Mouse (Mus musculus): ENCODE measurements around the gene Kctd13.

Gene Kctd13

DNA sequence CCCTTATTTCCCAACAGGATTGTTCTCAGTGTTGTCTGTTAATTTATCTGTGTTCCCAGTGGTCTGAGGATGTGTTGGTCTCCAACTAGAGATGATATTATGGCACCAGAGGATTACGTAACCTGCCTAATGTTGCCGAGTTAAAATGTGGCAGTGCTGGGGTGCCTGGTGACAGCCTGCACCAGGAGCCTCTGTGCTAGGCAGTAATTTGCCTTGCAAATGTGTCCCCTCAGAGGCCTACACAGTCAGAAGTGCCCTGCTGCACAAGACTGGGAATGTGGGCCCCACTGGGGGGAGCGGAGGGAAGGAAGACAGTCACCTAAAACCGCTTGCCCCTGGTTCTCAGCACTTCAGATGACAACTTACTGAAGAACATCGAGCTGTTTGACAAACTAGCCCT lies 13.1 kb downstream of the Kctd13 start:
- in situ Hi-C loops (cut with MboI, MseI), result no loop called here

DNA sequence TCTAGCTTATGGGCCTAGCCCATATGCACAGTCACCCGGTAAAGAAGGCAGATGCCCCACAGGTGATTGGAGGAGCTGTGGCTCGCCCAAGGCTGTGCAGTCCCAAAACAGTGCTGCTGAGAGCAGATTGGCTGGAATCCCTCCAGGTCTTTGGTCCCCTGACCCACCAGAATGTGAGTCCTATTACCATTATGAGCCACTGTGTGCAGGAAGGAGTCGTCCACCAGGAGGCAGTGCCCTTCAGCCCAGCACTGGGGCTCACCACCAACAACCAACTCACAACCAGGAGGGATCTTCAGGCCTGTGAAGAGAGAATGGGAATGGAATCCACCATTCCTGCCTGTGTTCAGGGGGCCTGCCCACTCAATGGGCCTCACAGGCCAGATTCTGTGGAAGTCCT lies 17.9 kb downstream of the Kctd13 start:
- in situ Hi-C loops (cut with MboI, MseI), result no loop called here

DNA sequence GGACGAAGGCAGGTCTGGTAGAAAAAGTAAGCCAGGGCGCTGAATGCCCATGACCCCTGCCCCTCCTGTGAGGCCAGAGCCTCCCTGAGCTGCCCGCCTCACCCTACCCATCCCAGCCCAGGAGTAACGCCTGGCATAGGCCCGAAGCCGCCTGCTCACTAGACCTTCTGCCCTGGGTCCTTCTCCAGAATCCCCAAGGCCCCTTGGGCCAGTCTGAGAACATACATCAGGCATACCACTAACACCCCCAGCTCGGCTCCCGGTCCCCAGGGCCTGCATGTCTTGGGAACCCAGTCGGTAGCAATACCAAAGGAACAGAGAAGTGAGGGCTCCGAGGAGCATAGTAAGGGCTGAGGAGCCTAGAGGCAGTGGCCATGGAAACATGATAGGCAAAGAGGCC lies 19.9 kb downstream of the Kctd13 start:
- in situ Hi-C loops (cut with MboI, MseI), result no loop called here

DNA sequence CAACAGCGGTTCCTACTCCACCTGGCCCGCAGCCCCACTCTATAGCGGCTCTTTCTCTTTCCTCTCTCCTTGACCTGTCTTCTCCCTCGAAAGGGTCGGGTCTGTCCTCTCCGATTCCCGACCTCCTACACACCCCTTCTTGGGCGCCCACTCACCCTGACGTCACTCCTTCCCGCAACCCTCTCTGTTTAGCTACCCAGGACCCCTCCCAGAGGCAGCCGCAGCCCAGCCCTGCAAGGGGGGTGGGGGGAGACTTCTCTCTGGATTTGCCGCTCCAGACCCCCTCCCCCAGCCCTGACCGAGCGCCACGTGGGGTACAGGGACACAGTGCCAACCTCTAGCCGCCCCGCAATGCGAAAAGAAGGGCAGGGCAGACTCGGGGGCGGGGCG lies 20.7 kb downstream of the Kctd13 start, which contains the start of gene Asphd1:
Gene Asphd1, minus strand, starts transcription at position 180 of the 390 bp plus-strand sequence.
- in situ Hi-C loops (cut with MboI, MseI), result no loop called here

DNA sequence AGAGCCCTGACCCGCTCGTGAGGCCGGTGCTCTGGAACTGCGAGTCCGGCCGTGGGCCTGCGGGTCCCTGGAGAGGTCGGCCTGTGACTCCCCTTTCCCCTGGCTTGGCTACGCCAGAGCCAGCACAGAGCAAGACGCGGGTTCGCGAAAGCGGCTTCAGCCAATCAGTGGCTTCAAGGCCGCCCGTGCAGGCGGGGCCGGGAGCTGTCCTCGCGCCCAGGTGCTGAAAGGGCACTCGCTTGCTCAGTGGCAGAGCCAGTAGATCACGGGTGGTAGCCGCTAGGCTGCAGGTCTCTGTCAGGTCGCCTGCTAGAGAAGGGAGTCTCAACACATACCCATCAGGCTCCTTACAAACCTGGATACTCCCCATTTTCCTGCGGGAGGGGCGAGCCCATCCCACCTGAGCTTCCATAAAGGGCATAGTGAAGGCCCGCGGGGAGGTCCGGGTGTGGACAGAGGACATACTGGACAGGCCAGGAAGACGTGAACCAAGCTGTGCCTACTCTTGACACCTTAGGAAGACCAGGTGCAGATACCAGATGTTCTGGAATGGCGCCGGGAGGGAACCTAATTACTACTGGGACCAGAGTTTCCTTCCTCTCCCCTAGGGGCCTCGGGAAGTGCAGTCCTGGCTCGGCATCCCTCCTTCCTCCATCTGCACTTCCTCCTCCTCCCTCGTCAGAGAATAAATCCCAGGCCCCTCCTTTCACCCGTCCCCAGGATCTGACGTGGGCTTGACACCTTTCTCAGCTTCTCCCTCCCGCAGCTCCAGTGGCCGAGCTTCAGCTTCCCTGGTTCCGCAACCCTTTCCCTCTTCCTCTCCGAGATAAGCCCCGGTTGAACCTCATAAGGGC lies 21.3 kb downstream of the Kctd13 start, which contains the start of gene Sez6l2:
Gene Sez6l2, plus strand, starts transcription at position 771 of the 854 bp plus-strand sequence.
- in situ Hi-C loops (cut with MboI, MseI), result no loop called here

GRCm38 (mm10) chr7:126950647-126951615 lies 22.3 kb downstream of the Kctd13 start:
- in situ Hi-C loops (cut with MboI, MseI), result no loop called here

DNA sequence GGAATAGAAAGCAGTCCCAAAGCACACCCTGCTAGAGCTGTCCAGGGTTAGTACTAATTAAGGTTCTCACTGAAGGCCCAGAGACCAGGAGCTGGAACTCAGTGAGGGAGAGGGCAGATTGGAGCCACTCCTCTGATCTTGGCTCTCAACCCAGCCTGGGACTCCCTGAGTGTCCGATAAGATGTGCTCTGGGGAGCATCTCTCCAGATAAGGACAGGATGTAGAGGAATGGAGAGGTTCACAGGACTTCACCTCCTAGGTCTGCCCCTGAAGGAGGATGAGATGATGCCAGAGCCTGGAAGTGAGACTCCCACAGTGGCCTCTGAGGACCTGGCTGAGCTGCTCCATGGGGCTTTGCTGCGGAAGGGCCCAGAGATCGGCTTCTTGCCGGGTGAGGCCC lies 23.1 kb downstream of the Kctd13 start:
- in situ Hi-C loops (cut with MboI, MseI), result no loop called here

DNA sequence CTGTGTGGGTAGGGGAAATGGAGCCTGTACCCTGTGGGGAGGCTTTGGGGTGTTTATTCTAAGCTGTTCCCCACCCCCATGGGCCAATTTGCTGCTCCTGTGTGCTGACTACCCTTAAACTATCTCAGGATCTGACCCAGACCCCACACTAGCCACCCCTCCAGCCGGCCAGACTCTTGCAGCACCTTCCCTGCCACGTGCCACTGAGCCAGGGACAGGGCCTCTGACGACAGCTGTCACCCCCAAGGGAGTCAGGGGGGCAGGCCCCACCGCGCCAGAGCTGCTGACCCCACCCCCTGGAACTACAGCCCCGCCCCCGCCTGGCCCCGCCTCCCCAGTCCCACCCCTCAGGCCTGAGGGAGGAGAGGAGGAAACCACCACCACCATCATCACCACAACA lies 24.0 kb downstream of the Kctd13 start:
- in situ Hi-C loops (cut with MboI, MseI), result no loop called here

GRCm38 (mm10) chr7:126955125-126955524 lies 26.4 kb downstream of the Kctd13 start:
- in situ Hi-C loops (cut with MboI, MseI), result no loop called here

- in situ Hi-C loops (cut with MboI, MseI), result loop anchor here (5.0 kb wide), 1 partner anchor 137 kb away; no protein-coding TSS in a partner anchor
Observed at GRCm38 (mm10) chr7:126959780-126960179, 31.1 kb downstream of the Kctd13 start.

DNA sequence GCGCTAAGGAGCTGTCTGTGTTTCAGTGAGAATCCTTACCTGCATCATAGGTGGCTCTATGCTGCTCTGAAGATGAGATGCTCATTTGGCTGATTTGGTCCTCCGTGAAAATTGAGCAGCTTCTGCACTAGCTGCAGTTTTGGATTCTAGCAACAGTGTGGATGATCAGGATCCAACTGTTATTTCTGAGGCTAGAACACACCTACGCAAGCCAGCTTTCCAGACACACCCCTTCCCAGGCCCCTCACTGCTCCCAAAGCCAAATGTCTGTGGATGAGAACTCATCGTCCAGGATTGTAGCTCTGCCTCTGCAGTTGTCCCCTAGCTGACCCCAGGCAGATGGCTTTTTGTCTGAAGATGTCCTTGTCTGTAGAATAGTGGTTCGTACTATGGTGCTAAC lies 32.4 kb downstream of the Kctd13 start:
- in situ Hi-C loops (cut with MboI, MseI), result loop anchor here (5.0 kb wide), 1 partner anchor 139 kb away; no protein-coding TSS in a partner anchor

GRCm38 (mm10) chr7:126961965-126962364 lies 33.3 kb downstream of the Kctd13 start:
- in situ Hi-C loops (cut with MboI, MseI), result loop anchor here (5.0 kb wide), 1 partner anchor 140 kb away; no protein-coding TSS in a partner anchor

DNA sequence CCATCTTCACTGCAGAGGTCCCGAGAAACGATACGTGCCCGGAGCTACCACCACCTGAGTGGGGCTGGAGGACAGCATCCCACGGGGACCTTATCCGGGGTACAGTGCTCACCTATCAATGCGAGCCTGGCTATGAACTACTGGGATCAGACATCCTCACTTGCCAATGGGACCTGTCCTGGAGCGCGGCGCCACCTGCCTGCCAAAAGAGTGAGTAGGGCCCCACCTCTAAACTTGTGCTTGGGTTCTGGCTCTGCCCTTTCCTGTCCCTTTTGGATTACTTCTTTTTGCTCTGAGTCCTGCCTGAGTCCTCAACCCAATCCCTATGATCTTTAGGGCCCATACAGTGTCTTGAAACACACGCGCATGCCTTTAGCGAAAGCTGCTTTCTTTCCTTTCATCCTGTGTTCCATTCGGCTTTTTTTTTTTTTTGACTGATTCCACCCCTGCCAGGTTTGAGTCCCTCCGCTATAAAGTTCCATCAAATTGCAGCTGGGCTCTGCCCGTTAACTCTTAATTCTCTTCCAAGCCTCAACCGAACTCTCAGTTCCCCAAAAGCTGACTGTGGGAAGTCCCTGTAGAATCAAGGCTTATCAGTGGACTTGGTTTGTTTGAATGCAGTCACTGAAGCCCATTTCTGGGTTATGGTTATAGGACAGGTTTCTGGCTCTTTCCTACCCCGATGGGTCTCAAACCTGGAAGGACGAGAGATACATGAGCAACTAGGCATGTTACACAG lies 35.0 kb downstream of the Kctd13 start:
- in situ Hi-C loops (cut with MboI, MseI), result loop anchor here (5.0 kb wide), 1 partner anchor 141 kb away; no protein-coding TSS in a partner anchor

DNA sequence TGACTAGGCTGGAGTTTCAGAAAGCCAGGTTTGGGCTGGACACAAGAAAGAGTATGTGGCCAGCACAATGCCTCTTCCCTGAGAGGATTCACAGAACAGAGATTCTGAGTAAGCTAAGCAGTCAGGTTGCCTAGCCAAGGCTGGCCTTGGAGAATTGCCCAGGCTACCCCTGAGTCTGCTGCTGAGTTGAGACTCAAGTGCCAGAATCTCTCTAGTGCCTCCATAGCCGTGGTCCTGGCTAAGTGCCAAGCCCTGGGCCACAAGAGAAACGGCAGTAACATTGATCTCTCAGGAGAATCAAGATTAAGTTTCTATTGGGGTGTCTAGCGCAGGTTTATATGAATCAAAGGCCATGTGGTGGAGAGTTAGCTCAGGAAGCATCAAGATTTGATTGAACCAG lies 36.9 kb downstream of the Kctd13 start:
- in situ Hi-C loops (cut with MboI, MseI), result no loop called here

DNA sequence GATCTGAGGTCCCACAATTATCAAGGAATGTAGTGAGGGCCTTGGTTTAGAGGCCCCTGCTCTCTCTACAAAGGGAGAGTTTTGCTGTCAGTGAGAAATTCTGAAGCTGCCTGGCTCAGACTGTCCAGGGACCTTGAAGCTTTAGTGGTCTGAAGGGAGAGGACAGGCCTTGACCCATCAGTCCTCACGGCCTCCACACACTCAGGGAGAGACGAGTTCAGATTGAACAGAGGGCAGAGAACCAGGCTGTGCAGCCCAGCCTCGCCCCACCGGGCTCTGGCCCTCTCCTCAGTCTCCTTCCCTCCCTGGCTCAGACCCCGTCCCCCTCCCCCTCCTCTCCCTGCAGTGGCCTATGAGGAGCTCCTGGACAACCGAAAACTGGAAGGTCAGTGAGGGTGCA lies 38.7 kb downstream of the Kctd13 start:
- in situ Hi-C loops (cut with MboI, MseI), result no loop called here

GRCm38 (mm10) chr7:126975493-126975892 lies 46.8 kb downstream of the Kctd13 start:
- in situ Hi-C loops (cut with MboI, MseI), result no loop called here

DNA sequence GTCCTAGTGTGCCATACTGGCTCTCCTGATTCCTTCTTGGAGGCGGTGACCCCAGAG lies 47.0 kb downstream of the Kctd13 start, which contains the start of gene Cdipt:
Gene Cdipt, plus strand, starts transcription at position 22 of the 57 bp plus-strand sequence.
- in situ Hi-C loops (cut with MboI, MseI), result no loop called here

DNA sequence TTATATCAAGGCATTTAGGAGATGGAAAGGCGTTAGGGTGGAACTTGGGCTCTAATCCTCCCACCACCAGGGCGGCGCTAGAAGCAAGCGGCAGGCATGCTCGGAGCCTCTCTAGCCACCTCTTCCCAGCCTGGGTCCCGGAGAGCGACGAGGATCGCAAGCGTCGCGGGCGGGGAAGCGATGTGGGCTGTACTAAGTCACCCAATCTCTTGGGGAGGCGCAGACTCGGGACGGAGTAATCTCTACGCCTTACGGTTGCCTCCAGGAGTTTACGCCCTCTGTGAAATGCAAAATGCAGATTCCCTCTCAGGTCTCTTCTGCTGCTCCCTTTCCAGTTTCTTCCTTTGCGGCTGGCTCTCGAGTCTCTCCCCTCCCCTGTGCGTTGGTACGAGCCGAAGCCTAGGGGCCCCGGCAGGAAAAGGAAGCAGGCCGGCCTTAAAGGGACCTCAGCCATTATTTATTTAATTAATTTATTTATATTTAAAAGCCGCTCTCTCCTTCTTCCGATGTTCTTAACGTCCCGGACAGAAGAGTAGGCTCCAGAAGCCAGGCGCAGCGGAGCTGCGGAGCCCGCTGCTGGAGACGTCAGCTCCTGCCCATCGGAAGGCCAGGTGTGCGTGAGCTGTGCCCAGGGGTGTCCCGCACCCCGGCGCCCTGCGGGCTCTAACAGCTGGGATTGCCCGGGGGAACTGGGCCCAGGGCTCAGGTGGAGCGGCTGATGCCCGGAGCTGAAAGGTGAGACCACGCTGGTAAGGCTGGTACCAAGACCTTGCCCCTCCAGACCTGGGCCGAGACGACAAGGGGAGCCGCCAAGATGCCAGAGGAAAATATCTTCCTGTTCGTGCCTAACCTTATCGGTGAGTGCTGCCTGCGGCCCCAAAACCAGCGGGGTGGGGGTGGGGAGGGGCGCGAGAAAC lies 47.5 kb downstream of the Kctd13 start, which contains the start of gene Cdiptos:
Gene Cdiptos, minus strand, starts transcription at position 149 of the 917 bp plus-strand sequence.
- in situ Hi-C loops (cut with MboI, MseI), result no loop called here

DNA sequence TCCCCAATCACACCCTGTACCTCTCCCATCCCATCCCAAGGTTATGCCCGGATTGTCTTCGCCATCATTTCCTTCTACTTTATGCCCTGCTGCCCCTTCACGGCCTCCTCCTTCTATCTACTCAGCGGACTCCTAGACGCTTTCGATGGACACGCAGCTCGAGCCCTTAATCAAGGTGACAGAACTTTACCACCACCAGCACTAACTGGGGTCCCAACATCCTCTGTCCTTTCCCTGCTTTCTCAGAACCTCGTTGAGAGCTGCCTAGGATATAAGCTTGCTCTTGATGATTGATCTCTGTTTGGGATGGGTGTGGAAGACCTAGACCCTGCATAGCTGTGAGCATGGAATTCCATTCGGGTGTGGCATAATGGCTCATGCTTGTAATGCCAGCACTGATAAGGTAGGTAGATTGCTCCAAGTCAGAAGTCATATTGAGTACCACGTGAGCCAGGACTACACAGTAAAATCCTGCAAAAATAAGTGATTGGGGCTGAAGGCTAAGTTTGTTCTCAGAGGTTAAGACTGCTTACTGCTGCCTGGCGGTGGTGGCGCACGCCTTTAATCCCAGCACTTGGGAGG lies 48.3 kb downstream of the Kctd13 start:
- in situ Hi-C loops (cut with MboI, MseI), result no loop called here

- in situ Hi-C loops (cut with MboI, MseI), result no loop called here
Observed at GRCm38 (mm10) chr7:126978841-126979240, 50.2 kb downstream of the Kctd13 start.

Measured in T-helper 2 cell (primary cell).